Mouse (Mus musculus) cerebellum, adult (tissue): ENCODE results near the gene Ldb3.

Source experiments
- ATAC-seq: cut with Nextera tagmentation; 2 replicates; pipeline ENCODE4 v1.9.2; 2017; ENCODE audit warnings: mild to moderate bottlenecking, moderate library complexity, mixed read lengths; ENCODE audit not compliant: insufficient number of reproducible peaks, low FRiP score, low TSS enrichment

Gene Ldb3

DNA sequence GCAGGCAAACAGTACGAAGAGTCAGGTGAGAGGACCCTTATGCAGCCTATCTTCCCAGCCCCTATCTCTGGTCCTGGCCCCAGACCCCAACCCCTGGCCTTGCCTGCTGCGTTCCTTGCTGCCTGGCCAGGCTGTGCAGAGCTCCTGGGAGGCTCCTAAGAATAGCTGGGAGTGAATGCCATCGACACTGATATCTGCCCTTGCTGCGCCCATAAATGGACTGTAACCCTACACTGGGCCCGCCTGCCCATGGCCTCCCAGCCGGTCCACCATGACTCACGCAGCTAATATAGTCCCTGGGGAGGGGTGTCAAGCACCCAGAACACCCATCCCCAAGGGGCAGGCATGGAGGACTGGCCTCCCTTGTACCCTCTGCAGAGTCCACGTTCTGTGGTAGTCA, at the start of gene Ldb3:
TSS of gene Ldb3 (minus strand) at position 185 of the 400 bp plus-strand sequence.
- no peak for ATAC-seq

DNA sequence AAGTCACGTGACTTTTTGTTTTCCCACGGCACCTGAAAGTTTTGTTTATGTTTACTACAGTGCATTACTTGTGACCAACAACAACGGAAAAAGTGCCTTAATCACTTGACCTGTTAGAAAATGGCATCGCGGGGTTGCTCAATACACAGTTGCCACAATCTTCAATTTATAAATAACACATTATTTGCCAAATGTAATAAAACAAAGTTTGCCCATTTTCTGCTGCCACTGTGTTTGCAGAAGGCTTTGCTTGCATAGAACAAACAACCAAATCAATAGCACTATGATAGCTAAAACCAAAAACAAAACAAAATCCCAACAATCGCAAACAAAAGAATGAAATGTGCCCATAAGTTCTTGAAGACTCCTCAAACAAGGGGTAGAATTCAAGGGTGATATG, 47.2 kb upstream of the Ldb3 start:
- ATAC-seq = no peak

DNA sequence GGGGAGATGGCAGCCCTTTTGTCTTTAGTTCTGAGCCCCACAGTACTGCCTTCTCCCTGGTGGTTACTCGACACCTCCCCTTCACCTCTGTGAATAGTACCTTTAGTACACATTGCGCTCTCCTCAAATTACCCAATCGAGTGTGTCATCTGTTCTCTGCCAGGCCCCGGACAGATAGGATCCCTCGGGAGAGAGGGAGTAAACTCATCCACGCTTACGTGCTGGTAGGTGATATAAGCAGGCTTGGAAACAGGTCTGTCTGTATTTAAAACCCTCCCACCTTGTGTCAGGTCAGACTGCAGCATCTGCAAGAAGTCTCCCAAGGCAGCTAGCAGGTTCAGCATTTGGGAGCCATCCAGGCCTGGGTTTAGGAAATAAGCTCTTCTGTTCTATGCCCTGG, 46.7 kb upstream of the Ldb3 start:
- no peak for ATAC-seq

DNA sequence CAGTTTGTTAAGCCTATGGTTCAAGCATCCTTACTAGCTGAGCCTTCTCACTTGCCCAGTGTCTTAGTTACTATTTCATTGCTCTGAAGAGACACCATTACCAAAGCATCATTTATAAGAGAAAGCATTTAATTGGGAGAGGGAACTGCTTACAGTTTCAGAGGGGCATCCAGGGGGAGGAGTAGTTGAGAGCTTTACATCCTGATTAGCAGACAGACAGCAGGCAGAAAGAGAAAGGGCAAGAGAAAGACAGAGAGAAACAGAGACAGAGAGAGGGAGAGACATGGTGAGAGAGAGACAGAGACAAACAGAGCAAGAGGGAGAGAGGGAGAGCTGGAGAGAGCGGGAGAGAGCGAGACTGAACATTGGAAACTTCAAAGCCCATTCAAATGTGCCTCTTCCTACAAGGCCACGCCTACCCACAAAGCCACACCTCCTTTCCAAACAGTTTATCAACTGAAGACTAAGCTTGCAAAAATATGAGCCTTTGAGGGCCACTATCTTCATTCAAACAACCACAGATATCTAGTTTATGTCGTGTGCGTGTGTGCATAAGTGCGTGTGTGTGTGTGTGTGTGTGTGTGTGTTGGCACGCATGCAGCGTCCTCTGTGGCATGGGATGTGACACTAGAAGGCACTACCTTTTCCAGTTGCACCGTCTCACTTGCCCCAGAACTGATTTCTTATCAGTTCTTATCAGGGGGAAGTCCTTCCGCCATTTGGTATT, 44.4 kb upstream of the Ldb3 start:
- ATAC-seq = no peak

DNA sequence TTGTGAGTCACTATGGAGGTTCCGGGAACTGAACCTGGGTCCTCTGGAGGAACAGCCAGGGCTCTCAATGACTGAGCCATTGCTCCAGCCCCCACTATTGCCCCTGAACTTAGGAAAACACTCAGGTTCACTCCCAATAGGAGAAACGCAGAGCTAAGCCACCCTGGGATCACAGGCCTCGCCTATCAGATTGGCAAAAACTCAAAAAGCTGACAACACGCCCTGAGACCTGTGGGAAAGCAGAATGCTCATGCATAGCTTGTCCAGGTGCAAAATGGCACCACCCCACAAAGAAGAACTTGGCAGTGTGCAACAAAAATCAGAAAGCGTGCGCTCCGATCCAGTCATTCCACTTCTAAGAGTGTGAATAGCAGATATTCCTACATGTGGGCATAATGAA, 38.3 kb upstream of the Ldb3 start:
- no peak for ATAC-seq

DNA sequence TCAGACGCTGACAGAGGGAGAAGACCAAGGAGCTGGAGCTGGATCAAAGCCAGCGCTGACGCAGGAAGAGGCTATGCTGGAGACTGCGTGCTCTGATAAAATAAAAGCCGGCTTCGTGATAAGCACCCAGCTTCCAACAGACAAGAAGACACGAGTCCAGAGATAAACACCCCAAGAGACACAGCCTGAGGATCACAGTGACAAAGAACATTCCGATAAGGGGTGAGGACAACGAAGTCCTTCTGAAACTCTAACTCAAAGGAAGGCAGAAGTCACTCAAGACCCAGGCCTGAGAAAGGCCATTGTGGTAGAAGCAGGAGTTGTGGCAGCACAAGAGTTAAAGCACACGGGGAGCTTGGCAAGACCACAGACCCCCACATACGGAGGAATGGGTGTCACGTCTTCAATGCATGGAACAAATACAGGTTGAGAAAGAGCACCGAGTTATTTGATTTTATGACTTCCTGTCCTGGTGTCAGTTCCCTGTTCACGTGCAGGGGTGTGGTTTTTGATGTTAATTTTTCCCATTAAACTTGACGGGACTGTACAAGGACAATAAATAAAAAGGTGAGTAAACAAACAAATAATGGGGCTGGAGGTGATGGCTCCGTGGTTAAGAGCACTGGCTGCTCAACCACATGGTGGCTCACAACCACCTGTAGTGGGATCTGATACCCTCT, 35.2 kb upstream of the Ldb3 start:
- ATAC-seq = no peak

DNA sequence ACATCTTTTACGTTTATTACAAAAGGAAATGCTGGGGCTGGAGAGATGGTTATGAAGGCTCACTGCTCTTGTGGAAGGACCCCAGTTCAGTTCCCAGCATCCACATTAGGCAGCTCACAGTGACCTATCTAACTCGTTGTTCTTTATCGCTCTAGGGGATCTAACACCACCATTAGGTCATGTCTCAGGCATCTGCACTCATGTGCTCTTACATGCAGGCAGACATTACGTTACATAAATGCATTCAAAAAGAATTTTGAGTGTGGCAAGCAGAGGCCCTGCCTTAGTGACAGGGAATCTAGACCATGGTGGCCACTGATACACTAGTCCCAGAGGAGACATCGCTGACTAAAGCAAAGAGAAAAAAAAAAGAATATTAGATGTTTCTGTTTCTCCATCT, 34.6 kb upstream of the Ldb3 start:
- ATAC-seq = no peak

DNA sequence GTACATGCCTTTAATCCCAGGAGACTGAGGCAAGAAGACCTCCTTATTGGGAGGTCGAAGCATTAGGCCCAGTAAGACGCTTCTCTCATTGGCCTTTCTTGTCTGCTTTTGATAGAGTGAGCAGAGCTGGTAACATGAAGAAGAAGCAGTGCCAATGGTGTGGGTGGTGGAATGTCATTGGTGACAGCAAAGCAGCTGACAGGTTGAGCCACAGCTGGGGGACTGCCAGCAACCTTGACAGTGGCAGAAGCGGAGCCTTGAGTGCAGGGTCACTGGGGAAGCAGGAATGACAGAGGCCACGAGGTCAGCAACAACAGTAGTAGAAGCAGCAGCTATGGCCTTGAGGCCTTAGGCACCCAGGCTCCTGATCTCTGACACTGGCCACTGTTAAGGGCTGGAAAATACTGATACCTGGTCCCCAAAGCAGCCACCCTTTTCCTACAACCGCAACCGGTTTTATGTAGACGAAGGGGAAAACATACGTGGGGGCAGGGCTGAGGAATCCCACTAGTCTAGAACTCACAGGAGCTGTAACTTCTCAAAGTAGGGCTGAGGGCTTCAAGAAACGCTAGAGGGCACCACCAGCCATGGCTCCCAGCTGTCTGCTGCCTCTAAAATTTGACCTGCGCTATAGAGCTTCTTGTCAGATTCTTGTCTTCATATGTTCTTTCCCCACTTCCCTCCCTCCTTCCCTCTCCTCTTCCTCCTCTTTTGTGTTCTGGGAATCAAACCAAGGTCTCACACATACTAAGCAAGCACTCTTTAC, 32.3 kb upstream of the Ldb3 start:
- no peak for ATAC-seq

DNA sequence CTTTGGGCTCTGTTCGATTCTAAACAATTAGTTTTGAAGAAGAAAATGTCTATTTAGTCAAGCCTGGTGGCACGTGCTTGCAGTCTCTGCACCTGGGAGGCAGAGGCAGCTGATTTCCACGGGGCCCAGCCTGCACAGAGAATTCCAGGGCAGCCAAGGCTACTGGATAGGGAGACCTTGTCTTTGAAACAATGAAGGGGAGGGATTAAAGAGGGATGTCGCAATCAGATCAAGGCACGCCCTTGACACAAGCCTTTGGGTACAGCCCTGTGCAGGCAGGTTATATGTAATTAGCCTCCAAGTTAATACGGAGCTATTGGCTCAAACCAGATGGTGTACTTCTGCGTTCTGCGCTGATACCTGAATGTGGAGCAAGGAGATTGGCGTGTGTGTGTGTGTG, 30.3 kb upstream of the Ldb3 start:
- no peak for ATAC-seq

DNA sequence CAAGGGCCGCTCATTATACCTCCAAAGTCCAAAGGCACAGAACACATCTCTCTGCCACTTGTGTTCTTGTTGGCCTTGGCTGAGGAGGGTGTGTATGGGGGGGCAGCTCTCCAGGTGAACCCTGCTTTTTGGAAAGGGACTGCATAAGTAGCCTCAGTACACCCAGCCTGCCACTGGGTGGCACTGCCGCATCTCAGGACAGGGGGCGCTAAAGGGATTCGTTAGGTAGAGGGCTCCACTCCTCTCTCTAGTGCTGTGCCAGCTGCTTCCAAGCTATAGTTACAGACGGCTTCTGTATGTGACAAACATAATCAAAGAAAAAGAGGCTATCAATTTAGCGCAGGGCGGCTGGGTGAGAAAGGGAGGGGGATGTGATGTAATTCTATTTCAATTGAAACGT, 28.3 kb upstream of the Ldb3 start:
- peak; percentile 90 for ATAC-seq

DNA sequence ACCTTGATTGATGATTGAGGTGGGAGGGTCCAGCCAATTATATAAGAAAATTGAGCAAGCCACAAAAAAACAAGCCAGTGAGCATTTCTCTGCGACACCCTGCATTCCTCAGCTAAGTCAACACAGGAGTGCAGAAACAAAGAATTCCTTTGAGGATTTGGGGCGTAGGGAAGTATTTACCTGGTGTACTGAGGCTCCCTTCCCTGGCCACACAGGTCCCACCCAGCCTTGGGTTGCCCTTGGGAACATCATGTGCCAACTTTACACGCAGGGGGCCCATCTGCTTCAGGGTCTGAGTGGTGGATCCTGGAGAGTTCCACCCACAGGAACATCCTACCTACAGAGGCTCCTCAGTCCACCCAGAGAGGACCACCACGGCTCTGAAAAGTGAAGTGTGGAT, 27.1 kb upstream of the Ldb3 start:
- ATAC-seq = no peak

DNA sequence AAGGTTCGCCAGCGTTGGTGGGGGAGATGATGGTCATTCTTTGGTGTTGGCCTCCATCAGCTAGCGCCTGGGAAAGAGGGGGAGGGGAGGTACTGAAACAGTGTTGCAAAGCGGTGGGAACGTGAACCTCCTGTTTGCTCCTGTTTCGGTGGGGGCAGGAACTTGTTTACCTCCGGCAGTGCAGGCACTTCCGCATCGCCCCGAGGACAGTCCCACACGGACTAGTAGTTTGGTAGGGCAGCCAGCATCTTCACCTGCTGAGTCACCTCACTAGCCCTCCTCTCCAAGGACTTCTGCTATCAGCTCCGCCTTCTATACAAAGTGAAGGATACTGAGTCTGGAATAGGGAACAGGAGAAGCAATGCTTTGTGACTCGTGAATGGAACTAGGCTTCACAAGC, 26.6 kb upstream of the Ldb3 start:
- ATAC-seq = no peak

DNA sequence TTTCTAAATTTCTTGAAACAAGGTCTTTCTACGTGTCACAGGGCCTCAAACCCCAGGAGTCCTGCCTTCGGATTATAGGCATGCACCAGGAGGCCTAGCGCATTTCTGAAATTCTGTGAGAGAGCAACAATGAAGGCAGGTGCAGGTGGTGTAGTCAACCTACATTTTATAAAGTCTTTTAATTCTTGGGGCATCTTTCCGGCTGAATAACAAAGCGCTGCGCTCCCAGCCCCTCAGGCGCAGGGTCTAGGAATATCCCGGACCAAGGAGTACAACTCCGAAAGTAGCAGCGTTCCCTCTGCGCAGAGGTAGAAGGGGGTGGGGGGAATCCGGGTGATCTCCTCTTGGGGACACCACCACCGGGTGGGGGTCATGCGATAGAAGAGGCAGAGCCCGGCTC, 26.1 kb upstream of the Ldb3 start:
- no peak for ATAC-seq

DNA sequence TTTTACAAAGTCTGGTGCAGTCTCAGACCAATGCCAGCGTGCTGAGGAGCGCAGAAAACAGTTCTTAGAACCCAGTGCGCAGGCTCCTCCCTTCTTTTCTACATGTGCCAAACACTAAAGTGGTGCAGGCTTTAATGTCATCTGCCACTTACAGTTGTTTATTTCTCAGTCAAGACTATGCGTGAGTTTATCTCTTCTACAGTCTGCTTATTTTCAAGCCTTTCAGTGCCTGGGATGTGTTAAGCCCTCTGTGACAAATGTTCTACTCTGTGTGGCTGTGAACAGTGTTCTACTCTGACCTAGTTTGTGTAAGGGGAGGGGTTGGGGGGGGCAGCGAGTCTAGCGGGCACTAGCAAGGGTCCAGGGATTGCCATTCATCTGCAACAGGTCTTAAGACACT, 25.0 kb upstream of the Ldb3 start:
- no peak for ATAC-seq

DNA sequence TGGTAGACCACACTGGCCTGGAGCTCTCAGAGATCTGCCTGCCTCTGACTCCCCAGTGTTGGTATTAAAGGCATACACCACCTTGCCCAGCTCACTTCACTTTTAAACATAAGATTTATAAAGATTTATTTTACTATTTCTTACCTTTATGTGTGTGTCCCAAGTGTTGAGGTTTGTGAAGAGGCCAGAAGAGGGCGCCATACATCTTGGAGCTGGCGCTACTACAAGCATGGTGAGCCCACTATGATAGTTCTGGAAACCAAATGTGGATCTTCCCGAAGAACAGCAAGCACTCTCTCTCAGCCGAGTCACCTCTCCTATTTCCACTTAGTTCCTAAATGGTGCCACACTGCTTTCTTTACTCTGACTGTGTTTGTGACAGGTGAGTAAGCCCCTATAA, 23.7 kb upstream of the Ldb3 start:
- no peak for ATAC-seq

DNA sequence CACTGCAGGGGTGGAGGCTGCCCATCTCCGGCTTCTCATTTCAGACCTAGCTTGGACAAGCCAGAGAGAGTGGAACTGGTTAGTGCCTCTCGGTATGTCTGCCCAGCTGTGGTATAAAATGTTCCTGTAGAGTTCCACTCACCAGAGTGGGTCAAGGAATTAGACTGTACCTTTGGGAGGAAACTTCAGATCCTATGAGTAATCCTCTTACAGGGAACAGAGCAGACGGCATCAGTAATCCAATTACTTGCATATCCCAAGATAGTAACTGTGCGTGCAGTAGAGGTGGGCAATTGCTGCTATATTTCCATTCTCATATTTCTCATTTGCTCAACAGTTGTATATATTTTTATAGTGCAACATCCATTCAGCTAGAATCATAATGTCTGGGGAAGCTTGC, 23.1 kb upstream of the Ldb3 start:
- no peak for ATAC-seq

DNA sequence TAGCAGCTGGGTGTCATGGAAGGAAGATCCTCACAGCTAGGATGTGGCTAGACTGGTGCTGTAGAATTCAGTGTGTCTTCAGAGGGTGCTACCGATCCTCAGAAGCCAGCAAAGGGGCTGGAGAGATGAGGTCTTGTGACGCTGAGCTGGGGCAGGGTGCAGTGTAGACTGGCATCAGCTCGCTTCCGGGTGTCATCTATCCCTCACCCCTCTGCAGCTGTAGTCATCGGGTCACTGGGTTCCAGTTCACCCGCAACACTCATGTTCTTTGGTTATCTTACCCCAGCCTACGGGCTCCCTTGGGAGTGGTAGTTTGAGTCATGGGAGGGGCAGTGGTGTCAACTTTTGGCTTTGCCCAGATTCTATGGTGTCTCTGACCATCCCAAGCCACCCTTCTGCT, 13.4 kb upstream of the Ldb3 start:
- no peak for ATAC-seq

DNA sequence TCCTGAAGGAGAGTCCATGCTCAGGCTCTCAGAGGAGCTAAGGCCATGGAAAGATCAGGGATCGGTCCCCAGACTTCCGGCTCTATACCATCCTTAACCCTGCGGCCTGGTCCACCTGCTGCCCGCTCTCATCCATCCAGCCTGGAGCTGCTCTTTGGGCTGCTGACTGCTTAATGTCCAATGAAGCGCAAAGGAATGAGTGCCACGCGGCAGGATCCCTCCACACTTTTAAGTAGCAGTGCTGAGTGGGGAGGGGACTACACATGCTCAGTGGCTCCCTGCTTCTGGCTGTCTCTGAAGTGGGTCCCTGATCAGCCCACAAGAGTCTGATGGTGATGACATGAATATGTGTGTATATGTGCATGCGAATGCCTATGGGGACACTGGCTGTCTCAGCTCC, 11.5 kb upstream of the Ldb3 start, which contains the start of gene Opn4:
TSS of gene Opn4 (minus strand) at position 202 of the 400 bp plus-strand sequence.
- no peak for ATAC-seq

DNA sequence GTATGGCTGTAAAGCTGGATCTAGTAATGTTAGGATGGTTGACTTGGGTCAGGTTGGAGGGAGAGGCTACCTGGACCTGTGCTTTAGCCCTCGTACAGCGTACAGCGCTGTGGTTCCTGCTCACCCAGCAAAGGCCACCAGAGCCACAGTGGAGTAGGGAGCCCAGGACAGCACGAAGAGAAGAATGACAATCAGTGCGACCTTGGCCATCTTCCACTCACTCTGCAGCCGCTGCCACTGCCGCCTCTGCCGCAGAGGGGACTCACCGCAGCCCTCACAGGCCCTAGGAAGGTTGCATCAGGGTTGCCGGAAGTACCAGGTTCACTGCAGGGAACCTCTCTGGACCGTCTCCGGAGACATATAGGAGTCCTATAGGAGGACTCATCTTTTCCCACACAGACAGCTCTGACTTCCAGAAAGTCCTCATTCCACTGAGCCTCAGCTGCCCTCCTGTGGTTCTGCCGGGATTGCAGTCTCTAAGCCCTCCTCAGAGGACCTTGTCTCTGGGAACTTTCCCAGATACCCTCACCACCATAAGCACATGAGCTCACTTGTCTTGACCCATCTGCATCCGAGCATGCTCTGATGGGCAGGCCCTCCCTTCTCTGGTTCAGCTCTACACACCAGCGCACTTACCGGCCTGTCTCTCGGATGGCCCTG, 7.2 kb upstream of the Ldb3 start:
- ATAC-seq = no peak

DNA sequence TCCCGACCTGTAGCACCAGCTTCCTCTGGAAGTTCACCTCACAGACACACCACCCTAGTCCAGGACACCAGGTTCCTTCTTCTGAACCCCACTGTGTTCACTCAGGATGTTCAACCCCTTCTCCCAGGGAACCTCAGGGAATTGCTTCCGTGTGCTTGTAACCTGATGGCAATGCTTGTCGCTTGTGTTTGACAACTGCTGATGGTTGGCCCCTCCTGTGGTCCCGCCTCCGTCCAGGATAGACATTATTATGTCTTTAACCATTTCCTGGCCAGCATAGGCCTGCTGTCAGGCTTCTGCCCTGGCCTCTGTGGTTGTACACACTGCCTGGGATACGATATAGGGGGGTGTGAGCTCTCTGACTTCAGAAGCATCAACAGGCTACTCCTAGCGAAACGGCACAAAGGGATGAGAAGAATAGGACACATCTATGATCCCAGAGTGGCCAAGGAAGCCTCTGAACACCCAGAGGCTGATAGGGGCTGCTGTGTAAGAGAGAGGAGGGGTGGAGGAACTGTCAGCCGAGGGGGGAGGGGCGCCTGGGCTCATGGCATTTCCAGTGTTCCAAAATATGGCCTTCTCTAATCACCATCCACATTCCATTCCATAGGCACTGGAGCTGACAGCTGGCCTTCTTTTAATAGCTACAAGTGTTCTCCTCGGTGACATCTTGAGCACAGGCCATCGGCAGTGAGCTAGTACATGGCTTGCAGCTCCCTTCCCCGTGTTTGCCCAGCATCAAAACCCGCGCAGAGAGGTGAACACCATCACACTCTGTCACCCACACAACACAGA, 3.5 kb upstream of the Ldb3 start:
- no peak for ATAC-seq
